Mouse (Mus musculus): ENCODE measurements around the gene Txndc8. TPM values are rescaled to one million over a fixed set of nuclear protein-coding genes. Genes with fewer than 3 reads are reported as not detected.

Gene Txndc8
- polyA plus RNA-seq, 1 experiment from 2014 or later = not detected

DNA sequence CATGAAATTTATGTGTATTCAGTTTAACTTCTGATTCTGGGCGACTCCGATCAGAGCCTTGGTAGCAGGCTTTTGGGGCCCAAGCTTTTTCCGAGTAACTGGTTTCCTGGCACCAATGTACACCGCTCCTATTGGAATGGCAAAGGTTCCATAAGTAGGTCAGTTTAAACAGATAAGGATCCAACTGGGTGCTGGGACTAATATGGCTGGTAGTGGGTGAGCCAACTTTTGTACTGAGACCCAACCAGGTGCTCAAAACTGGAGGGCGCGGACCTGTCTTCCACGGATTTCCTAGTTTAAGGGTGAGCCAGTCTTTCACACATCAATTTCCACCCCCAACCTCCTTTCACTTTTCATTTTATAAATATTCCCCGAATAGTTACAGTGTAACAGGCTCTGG is 53.9 kb downstream of the Txndc8 start:
- Histone ChIP-seq H3K27me3 (no peaks in the 10 kb centered on the region), H3K9me3 (no peaks in the 10 kb centered on the region), H3K4me2 (peak overlapping the region; percentile 69), H3K9ac (peak overlapping the region; percentile 76; the same call in 1 of the 2 replicates), H3K4me1 (peaks cover 21% of the 10 kb centered on the region), H3K4me3 (peak overlapping the region; percentile 89), H3K27ac (peak overlapping the region; percentile 93), H3K36me3 (peaks cover 21% of the 10 kb centered on the region)
- WGBS = 70% methylated on average over 8 of the region's 8 CpGs
- ATAC-seq (ENCODE audit: insufficient number of reproducible peaks, low FRiP score, low TSS enrichment, low read depth) = no peak

DNA sequence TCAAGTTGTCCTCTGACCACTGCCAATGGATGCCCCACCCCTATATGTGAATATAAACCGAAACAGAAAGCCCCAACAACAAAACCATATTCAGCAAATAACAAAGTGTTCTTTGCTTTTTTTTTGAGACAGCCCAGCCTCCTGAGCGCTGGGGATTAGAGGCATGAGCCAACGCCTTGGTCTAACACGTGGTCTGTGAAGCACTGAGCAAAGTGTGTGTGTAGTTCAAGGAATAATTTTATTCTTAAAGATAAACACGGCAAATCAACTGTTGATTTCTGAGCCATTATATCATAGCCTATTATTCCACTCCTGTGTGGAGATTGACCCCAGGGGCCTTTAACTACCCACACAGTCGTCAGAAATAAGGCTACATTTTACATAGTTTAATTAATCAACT is 54.3 kb downstream of the Txndc8 start:
- Histone ChIP-seq H3K9ac (no peak overlapping the region), H3K4me2 (peak overlapping the region; percentile 69), H3K9me3 (no peaks in the 10 kb centered on the region), H3K27ac (no peak overlapping the region), H3K36me3 (peaks cover 25% of the 10 kb centered on the region), H3K4me1 (peaks cover 21% of the 10 kb centered on the region), H3K27me3 (no peaks in the 10 kb centered on the region), H3K4me3 (peak overlapping the region; percentile 89)
- 74% methylated on average over 6 of the region's 6 CpGs for WGBS
- no peak for ATAC-seq (ENCODE audit: insufficient number of reproducible peaks, low FRiP score, low TSS enrichment, low read depth)

DNA sequence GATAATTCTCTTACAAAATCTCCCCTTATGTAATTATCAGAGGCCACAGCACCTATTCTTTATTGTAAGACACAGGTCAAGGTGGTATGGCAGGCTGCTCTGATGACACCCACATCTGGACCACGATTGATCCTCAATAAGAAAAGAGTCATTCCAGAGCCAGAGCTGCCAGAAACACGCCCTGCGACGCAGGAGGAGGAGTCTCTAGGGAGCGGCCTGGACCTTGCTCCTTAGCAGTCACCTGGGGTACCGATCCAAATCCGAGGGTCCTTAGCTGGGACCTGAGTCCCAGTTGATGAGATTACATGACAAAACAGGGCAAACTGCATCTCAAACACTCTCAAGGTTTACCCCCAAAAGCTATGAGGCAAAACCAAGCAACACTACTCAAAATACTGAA is 55.1 kb downstream of the Txndc8 start:
- Histone ChIP-seq H3K27ac (no peak overlapping the region), H3K9ac (no peak overlapping the region), H3K36me3 (peaks cover 33% of the 10 kb centered on the region), H3K27me3 (no peaks in the 10 kb centered on the region), H3K9me3 (no peaks in the 10 kb centered on the region), H3K4me1 (peaks cover 21% of the 10 kb centered on the region), H3K4me2 (no peak overlapping the region), H3K4me3 (no peak overlapping the region)
- WGBS = 86% methylated on average over 7 of the region's 7 CpGs
- ATAC-seq (ENCODE audit: insufficient number of reproducible peaks, low FRiP score, low TSS enrichment, low read depth) = no peak

DNA sequence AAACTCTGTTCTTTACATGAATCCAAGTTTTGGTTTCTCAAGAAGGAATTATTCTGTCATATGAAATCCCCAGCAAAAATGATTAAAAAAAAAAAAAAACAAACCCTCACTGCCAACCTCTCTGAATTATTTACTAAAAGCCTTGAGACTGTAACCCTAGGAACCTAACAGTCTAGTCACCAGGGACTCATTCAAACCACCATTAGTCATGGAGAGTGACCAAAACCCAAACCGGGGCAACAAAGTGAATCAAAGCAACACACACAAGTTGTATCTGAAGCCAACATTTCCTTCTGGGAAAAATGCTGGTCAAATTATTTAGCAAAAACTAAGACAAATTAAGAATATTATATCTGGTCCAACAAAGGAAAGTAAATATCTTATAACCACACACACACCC is 56.0 kb downstream of the Txndc8 start:
- Histone ChIP-seq H3K9me3 (no peaks in the 10 kb centered on the region), H3K27ac (no peak overlapping the region), H3K27me3 (no peaks in the 10 kb centered on the region), H3K4me1 (peaks cover 20% of the 10 kb centered on the region), H3K4me3 (no peak overlapping the region), H3K36me3 (peaks cover 41% of the 10 kb centered on the region), H3K4me2 (no peak overlapping the region), H3K9ac (no peak overlapping the region)
- no peak for ATAC-seq (ENCODE audit: insufficient number of reproducible peaks, low FRiP score, low TSS enrichment, low read depth)
- WGBS = 77% methylated on average over 1 of the region's 1 CpGs

DNA sequence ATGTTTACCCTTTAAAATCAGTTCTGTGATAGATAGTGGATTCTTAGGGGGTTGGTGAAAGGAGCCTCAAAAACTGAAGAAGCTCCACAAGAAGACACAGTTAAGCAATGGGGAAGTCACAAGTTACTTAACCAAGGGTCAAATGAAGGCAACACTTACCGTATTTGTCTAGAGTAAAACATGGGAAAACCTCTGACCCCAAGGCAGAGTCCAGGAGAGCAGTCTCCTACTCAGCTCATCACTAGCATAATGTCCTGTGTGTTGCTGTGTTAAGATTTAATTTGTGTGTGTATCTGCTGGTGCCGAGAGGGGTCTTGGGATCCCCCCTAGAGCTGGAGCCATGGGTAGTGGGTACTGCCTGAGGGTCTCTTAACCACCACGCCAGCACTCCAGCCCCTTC is 56.5 kb downstream of the Txndc8 start:
- no peaks in the 10 kb centered on the region for H3K27me3 ChIP-seq
- H3K4me1 ChIP-seq = peaks cover 16% of the 10 kb centered on the region
- H3K4me3 ChIP-seq = no peak overlapping the region
- 91% methylated on average over 3 of the region's 3 CpGs for WGBS
- H3K9me3 ChIP-seq = no peaks in the 10 kb centered on the region
- H3K27ac ChIP-seq = no peak overlapping the region
- no peak overlapping the region for H3K9ac ChIP-seq
- H3K4me2 ChIP-seq = no peak overlapping the region
- peaks cover 46% of the 10 kb centered on the region for H3K36me3 ChIP-seq
- no peak for ATAC-seq (ENCODE audit: insufficient number of reproducible peaks, low FRiP score, low TSS enrichment, low read depth)

DNA sequence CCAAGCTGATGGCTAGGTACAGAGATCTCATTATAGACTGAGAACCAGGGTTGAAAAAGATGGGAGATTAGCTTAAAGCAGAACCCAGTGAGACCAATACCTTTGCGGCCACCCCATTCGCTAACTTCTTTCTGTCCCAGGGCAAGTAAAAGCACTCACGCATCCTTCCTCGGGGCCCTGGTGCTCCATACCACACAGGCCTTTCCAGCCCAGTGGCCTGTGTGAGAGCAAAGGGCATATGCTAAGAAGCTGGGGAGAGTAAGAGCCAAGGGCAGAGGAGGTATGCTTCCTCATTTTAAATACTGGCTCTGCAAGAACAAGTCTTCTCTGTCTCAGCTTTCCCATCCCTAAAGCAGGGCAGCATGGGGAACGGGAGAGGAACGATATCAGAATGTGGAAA is 59.1 kb downstream of the Txndc8 start:
- no peaks in the 10 kb centered on the region for H3K9me3 ChIP-seq
- WGBS = 95% methylated on average over 6 of the region's 6 CpGs
- ATAC-seq (ENCODE audit: insufficient number of reproducible peaks, low FRiP score, low TSS enrichment, low read depth) = no peak
- H3K4me2 ChIP-seq = no peak overlapping the region
- no peak overlapping the region for H3K27ac ChIP-seq
- H3K9ac ChIP-seq = no peak overlapping the region
- H3K4me3 ChIP-seq = no peak overlapping the region
- H3K27me3 ChIP-seq = no peaks in the 10 kb centered on the region
- H3K4me1 ChIP-seq = peaks cover 5% of the 10 kb centered on the region; the same call in 1 of the 2 replicates
- peaks cover 66% of the 10 kb centered on the region for H3K36me3 ChIP-seq

DNA sequence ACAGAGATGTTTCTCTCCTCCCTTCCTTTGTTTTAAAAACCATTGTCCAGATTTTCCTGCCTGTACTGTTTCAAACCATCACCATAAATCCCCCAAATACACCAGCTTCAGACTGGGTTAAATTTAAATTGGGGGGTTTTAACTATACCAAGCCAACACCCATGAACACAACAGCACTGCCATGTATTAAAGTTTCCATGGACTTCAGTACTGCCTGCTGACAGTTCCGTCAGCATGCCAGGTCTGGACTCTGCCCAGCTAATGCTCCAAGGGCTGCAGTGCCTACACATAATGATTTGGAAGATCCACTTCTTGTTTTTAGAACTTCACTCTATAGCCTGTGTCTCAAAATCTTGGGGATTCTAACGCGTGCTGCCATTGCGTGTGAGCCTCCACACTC is 61.4 kb downstream of the Txndc8 start:
- Histone ChIP-seq H3K9me3 (no peaks in the 10 kb centered on the region), H3K9ac (no peak overlapping the region), H3K4me1 (no peaks in the 10 kb centered on the region), H3K27me3 (no peaks in the 10 kb centered on the region), H3K4me3 (no peak overlapping the region), H3K27ac (no peak overlapping the region), H3K4me2 (no peak overlapping the region), H3K36me3 (peaks cover 87% of the 10 kb centered on the region)
- 89% methylated on average over 4 of the region's 4 CpGs for WGBS
- ATAC-seq (ENCODE audit: insufficient number of reproducible peaks, low FRiP score, low TSS enrichment, low read depth) = no peak

DNA sequence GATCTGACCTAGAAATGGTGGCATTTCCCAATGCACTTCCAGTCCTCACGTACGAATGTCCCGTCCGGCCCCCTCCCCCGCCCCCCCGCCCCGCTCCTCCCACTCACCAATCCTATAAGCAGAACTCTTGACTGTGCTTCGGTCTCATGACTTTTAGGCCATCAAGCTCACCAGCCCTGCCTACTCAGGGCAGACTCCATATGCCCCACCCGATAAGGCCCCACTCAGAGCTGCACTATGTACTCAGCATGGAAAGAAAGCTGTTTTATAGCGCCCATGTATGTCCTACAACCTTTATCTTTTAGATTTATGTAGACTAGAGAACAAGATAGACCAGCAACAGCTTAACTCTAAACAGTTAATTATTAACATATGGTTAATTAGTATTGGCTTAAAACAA is 61.9 kb downstream of the Txndc8 start:
- Histone ChIP-seq H3K36me3 (peaks cover 91% of the 10 kb centered on the region), H3K4me3 (no peak overlapping the region), H3K27me3 (no peaks in the 10 kb centered on the region), H3K9ac (no peak overlapping the region), H3K9me3 (no peaks in the 10 kb centered on the region), H3K27ac (no peak overlapping the region), H3K4me2 (no peak overlapping the region), H3K4me1 (no peaks in the 10 kb centered on the region)
- no peak for ATAC-seq (ENCODE audit: insufficient number of reproducible peaks, low FRiP score, low TSS enrichment, low read depth)
- WGBS = 79% methylated on average over 10 of the region's 10 CpGs

DNA sequence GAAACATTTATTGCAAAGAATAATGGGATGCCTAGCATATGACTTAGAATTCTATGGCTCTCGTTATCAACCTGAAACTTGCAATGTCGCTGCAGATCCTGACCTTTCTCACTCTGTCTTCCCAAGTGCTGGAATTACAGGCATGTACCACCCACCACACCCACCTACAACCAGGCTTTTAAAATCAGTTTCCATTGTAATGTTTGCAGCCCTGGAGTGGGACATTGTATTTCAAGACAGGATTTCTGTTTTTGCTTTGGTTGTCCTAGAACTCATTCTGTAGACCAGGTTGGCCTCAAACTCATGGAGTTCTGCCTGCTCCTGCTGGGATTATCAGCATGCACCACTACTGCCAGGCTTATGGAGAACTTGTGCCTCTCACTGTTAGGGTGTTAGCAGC is 66.0 kb downstream of the Txndc8 start:
- no peak overlapping the region for H3K4me3 ChIP-seq
- H3K4me2 ChIP-seq = no peak overlapping the region
- no peak for ATAC-seq (ENCODE audit: insufficient number of reproducible peaks, low FRiP score, low TSS enrichment, low read depth)
- peaks cover 52% of the 10 kb centered on the region for H3K36me3 ChIP-seq
- no peaks in the 10 kb centered on the region for H3K4me1 ChIP-seq
- H3K27me3 ChIP-seq = no peaks in the 10 kb centered on the region
- no peak overlapping the region for H3K27ac ChIP-seq
- 85% methylated on average over 2 of the region's 2 CpGs for WGBS
- no peak overlapping the region for H3K9ac ChIP-seq
- H3K9me3 ChIP-seq = no peaks in the 10 kb centered on the region

DNA sequence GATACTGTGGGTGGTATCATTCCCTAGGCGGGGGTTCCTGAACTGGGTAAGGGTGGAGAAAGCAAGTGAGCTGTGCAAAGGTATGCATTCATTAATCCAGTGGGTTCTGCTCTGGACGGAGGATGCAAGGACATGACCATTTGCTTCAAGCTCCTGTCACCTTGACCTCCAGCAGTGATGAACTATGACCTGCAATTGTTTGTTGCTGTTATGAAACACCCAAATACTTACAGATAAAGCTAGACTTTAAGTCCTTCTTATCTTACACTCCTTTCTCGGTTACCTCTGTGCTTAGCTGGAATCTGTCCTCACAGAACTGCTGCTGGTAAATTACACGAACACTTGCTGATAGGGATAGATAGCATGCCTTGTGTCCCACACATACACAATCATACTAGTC is 68.3 kb downstream of the Txndc8 start:
- no peak overlapping the region for H3K4me2 ChIP-seq
- no peaks in the 10 kb centered on the region for H3K9me3 ChIP-seq
- no peaks in the 10 kb centered on the region for H3K4me1 ChIP-seq
- H3K27ac ChIP-seq = no peak overlapping the region
- H3K36me3 ChIP-seq = peaks cover 35% of the 10 kb centered on the region
- ATAC-seq (ENCODE audit: insufficient number of reproducible peaks, low FRiP score, low TSS enrichment, low read depth) = no peak
- WGBS = 87% methylated on average over 4 of the region's 4 CpGs
- no peak overlapping the region for H3K4me3 ChIP-seq
- no peak overlapping the region for H3K9ac ChIP-seq
- H3K27me3 ChIP-seq = no peaks in the 10 kb centered on the region

DNA sequence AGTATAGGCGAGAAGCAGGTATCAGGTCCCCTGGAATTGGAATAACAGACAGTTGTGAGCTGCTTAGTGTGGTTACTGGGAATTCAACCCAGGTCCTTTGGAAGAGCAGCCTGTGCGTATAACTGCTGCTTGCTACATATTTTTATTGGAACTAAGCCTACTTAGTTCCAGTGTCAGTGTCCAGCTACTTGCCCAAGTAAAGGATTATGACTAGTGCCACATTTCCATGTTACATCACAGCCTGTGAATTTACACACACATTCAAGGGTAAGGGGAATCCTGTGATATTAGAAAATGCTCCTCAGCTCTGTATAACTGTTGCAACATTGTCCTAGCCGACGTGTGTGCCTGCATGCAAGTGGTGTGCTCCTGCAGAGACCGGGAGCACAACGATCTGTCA is 71.6 kb downstream of the Txndc8 start:
- Histone ChIP-seq H3K9ac (no peak overlapping the region), H3K4me3 (no peak overlapping the region), H3K27ac (no peak overlapping the region), H3K4me1 (no peaks in the 10 kb centered on the region), H3K9me3 (no peaks in the 10 kb centered on the region), H3K27me3 (no peaks in the 10 kb centered on the region), H3K4me2 (no peak overlapping the region), H3K36me3 (peaks cover 4% of the 10 kb centered on the region; the same call in 1 of the 2 replicates)
- no peak for ATAC-seq (ENCODE audit: insufficient number of reproducible peaks, low FRiP score, low TSS enrichment, low read depth)
- 71% methylated on average over 6 of the region's 6 CpGs for WGBS

DNA sequence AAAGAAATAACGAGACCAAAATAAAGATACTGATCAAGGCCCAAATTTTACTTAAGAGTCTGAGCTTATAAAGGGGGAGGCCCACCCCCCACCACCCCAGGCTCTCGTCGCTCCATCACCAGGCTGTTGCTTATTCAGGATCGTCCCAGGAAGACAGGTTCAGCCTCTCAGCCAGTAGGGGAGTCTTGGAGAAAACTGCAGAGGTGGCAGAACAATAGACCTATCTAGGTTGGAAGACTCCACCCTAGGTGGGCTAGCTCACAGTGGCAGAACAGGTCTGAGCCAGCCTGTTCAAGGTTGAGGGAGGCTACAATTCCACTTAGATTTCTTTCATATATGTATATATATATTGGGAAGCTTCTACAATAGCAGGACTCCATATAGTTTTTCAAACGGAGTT is 74.7 kb downstream of the Txndc8 start:
- Histone ChIP-seq H3K4me1 (no peaks in the 10 kb centered on the region), H3K36me3 (no peaks in the 10 kb centered on the region), H3K27ac (no peak overlapping the region), H3K27me3 (no peaks in the 10 kb centered on the region), H3K4me3 (no peak overlapping the region), H3K9ac (no peak overlapping the region), H3K4me2 (no peak overlapping the region), H3K9me3 (no peaks in the 10 kb centered on the region)
- ATAC-seq (ENCODE audit: insufficient number of reproducible peaks, low FRiP score, low TSS enrichment, low read depth) = no peak
- WGBS = 65% methylated on average over 5 of the region's 5 CpGs

Data from limb, embryonic 15.5 days (tissue).